Mouse (Mus musculus): ENCODE results near the gene Prpsap2. TPM values are rescaled to one million over a fixed set of nuclear protein-coding genes. Genes with fewer than 3 reads are reported as not detected.
A peak's percentile ranks its signal among the peaks of the same experiment; 100 is the strongest.

Gene Prpsap2
- polyA plus RNA-seq, 1 experiment from 2014 or later = 48.0 TPM

DNA sequence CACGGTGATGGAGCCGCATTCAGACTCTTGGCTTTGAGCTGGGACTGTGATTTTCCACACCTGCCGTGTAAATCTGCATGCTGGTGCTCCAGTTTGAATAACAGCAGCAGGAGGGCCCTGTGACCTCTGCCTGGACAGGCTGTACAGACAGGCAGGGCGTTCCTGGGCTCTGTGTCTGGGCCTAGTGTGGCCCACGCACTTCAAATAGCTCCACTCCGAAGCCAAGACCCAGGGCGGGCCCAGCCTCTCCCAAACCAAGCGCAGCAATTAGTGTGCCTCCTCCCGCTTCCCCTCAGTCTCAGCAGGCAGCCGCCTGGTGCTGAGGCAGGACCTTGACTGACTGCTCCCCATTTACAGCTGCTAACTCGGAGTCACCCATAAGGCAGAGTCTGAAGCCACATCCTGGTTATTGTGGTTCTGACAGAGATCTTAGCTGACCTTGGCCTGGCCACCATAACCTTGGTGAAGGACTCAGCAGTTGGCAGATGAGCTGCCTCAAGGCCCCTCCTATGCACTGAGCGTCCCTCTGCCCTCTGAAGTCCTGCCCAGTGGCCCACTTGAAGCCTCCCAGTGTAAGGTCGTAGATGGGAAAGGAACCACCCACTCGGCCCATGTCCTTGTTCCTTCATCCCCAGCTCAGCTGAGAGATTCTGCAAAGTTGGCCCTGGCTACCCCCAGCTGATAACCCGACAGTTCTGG lies 48.6 kb downstream of the Prpsap2 start:
- no peak overlapping the region for H3K9ac ChIP-seq
- no peaks in the 10 kb centered on the region for H3K4me1 ChIP-seq
- 45% methylated on average over 15 of the region's 15 CpGs for WGBS
- H3K4me3 ChIP-seq = no peak overlapping the region
- no peaks in the 10 kb centered on the region; the same call in 1 of the 2 replicates for H3K27me3 ChIP-seq (replicated peaks)
- no peak for ATAC-seq (ENCODE audit: low FRiP score, low read depth)
- no peak overlapping the region for H3K27ac ChIP-seq
- H3K36me3 ChIP-seq = no peaks in the 10 kb centered on the region
- no peaks in the 10 kb centered on the region for H3K9me3 ChIP-seq
- no peak overlapping the region for H3K4me2 ChIP-seq (replicated peaks)

DNA sequence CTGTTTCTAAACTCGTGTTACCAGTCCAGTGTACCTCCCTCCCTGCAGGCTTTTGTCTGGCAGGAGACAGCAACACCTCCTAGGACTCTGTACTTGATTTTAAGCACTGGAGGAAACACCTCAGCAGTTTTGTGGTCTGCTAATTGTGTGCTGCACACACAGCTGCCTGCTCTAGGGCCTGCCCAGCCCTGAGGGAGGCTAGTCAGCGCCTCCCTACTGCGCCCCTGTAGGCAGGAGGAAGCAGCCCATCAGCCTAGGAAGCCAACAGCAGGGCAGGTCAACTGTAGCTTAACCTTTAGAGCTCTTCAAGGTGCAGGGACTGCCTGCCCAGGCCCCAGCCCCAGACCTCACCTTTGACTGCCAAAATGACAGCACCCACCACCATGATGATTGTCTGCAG lies 53.0 kb downstream of the Prpsap2 start:
- no peak overlapping the region for H3K4me2 ChIP-seq (replicated peaks)
- H3K4me3 ChIP-seq = no peak overlapping the region
- 56% methylated on average over 3 of the region's 3 CpGs for WGBS
- no peaks in the 10 kb centered on the region for H3K36me3 ChIP-seq
- no peaks in the 10 kb centered on the region; the same call in 1 of the 2 replicates for H3K27me3 ChIP-seq (replicated peaks)
- H3K9ac ChIP-seq = no peak overlapping the region
- ATAC-seq (ENCODE audit: low FRiP score, low read depth) = no peak
- no peaks in the 10 kb centered on the region for H3K9me3 ChIP-seq
- H3K27ac ChIP-seq = no peak overlapping the region
- no peaks in the 10 kb centered on the region for H3K4me1 ChIP-seq

GRCm38 (mm10) chr11:61706232-61706631 lies 55.7 kb downstream of the Prpsap2 start:
- Histone ChIP-seq H3K4me3 (no peak overlapping the region), H3K27ac (no peak overlapping the region), H3K4me1 (peaks cover 8% of the 10 kb centered on the region; the same call in 1 of the 2 replicates), H3K9ac (no peak overlapping the region), H3K4me2 (replicated peaks) (no peak overlapping the region), H3K27me3 (replicated peaks) (no peaks in the 10 kb centered on the region), H3K36me3 (no peaks in the 10 kb centered on the region), H3K9me3 (no peaks in the 10 kb centered on the region)
- WGBS = 80% methylated on average over 4 of the region's 4 CpGs
- no peak for ATAC-seq (ENCODE audit: low FRiP score, low read depth)

- Histone ChIP-seq H3K4me2 (replicated peaks) (no peak overlapping the region), H3K4me1 (peaks cover 11% of the 10 kb centered on the region; the same call in 1 of the 2 replicates), H3K36me3 (no peaks in the 10 kb centered on the region), H3K27me3 (replicated peaks) (no peaks in the 10 kb centered on the region), H3K4me3 (no peak overlapping the region), H3K9ac (no peak overlapping the region), H3K9me3 (no peaks in the 10 kb centered on the region), H3K27ac (no peak overlapping the region)
- WGBS = 81% methylated on average over 2 of the region's 2 CpGs
- ATAC-seq (ENCODE audit: low FRiP score, low read depth) = no peak
Measured at GRCm38 (mm10) chr11:61705581-61705980, 56.3 kb downstream of the Prpsap2 start.

DNA sequence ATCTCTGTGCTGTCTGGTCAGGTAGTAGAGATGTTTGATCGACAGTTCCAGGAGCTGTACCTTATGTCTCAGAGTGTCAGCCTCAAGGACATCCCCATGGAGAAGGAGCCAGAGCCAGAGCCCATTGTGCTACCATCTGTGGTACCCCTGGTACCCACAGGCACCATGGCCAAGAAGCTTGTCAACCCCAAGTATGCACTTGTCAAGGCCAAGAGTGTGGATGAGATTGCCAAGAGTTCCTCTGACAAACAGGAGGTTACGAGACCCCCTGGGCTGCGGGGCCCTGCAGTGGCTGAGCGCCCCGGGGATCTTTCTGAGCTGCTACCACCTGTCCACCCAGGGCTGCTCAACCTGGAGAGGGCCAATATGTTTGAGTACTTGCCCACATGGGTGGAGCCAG lies 59.4 kb downstream of the Prpsap2 start:
- H3K9ac ChIP-seq = no peak overlapping the region
- H3K4me1 ChIP-seq = peaks cover 17% of the 10 kb centered on the region; the same call in 1 of the 2 replicates
- no peak overlapping the region for H3K4me2 ChIP-seq (replicated peaks)
- 96% methylated on average over 5 of the region's 5 CpGs for WGBS
- H3K9me3 ChIP-seq = no peaks in the 10 kb centered on the region
- H3K27ac ChIP-seq = no peak overlapping the region
- H3K27me3 ChIP-seq (replicated peaks) = no peaks in the 10 kb centered on the region
- ATAC-seq (ENCODE audit: low FRiP score, low read depth) = no peak
- H3K4me3 ChIP-seq = no peak overlapping the region
- H3K36me3 ChIP-seq = no peaks in the 10 kb centered on the region

DNA sequence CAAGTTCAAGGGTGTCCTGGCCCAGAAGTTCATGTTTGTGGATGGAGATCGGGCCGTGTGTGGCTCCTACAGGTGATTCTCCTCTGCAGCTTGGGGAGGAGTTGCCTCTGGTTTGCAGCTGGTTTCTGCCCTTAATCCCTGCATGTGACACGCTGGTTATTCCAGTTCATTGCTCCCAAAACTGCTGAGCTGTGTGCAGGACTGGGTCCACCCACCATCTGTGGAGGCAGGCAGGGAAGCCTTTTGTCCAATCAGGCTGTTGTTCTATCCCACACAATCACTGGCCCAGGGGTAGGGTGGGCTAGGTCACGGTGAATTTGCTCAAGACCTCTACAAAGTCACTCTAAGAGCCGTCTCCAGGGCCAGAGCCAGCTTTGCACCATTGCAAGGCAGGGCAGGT lies 60.2 kb downstream of the Prpsap2 start:
- Histone ChIP-seq H3K9me3 (no peaks in the 10 kb centered on the region), H3K4me3 (no peak overlapping the region), H3K4me1 (peaks cover 17% of the 10 kb centered on the region; the same call in 1 of the 2 replicates), H3K27me3 (replicated peaks) (no peaks in the 10 kb centered on the region), H3K9ac (no peak overlapping the region), H3K4me2 (replicated peaks) (no peak overlapping the region), H3K36me3 (no peaks in the 10 kb centered on the region), H3K27ac (no peak overlapping the region)
- no peak for ATAC-seq (ENCODE audit: low FRiP score, low read depth)
- 40% methylated on average over 5 of the region's 5 CpGs for WGBS

DNA sequence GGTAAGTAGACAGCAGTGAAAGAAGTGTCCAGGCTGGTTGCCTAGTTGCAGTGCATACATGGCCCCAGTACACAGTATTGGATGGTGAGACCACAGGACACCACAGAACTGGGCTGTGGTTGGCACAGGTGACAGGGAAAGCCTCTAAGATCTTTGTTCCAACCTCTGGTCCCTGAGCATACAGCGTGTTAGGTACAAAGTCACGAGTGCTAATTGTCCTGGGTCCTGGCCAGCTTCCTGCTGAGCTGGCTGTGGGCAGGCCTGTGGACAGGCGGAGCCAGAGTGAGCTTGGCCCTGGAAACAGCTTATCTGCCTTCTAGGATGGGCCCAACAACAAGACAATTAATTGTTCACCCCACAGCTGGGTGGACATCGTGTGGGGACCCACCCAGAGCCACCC lies 62.0 kb downstream of the Prpsap2 start:
- ATAC-seq (ENCODE audit: low FRiP score, low read depth) = 0 out of 2 replicates have a peak, but pooled peaks have one; percentile 9
- peaks cover 17% of the 10 kb centered on the region; the same call in 1 of the 2 replicates for H3K4me1 ChIP-seq
- no peaks in the 10 kb centered on the region for H3K36me3 ChIP-seq
- H3K27me3 ChIP-seq (replicated peaks) = no peaks in the 10 kb centered on the region
- H3K4me3 ChIP-seq = no peak overlapping the region
- 61% methylated on average over 4 of the region's 4 CpGs for WGBS
- H3K9me3 ChIP-seq = no peaks in the 10 kb centered on the region
- H3K9ac ChIP-seq = no peak overlapping the region
- no peak overlapping the region for H3K27ac ChIP-seq
- H3K4me2 ChIP-seq (replicated peaks) = no peak overlapping the region

DNA sequence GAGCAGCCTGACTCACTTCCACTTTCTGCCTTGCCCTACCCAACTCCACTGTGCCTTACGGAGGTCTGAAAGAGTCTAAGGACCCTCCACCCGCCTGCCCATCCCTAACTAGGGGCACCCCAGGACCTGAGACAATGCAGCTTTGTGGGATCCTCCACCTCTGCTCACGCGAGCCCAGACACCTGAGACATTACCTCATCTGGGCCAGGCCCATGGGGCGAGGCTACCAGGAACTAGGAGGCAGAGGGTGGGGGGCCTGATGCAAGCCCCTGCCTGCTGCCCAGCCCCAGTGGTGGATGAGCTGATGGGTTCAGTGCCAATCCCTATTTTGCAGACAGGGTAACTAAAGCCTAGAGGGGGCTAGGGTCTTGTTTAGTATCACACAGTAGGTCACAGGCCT lies 62.4 kb downstream of the Prpsap2 start:
- Histone ChIP-seq H3K27me3 (replicated peaks) (no peaks in the 10 kb centered on the region), H3K9ac (no peak overlapping the region), H3K27ac (no peak overlapping the region), H3K9me3 (no peaks in the 10 kb centered on the region), H3K4me3 (no peak overlapping the region), H3K4me1 (peaks cover 17% of the 10 kb centered on the region; the same call in 1 of the 2 replicates), H3K4me2 (replicated peaks) (no peak overlapping the region), H3K36me3 (no peaks in the 10 kb centered on the region)
- ATAC-seq (ENCODE audit: low FRiP score, low read depth) = no peak
- WGBS = 88% methylated on average over 5 of the region's 5 CpGs

DNA sequence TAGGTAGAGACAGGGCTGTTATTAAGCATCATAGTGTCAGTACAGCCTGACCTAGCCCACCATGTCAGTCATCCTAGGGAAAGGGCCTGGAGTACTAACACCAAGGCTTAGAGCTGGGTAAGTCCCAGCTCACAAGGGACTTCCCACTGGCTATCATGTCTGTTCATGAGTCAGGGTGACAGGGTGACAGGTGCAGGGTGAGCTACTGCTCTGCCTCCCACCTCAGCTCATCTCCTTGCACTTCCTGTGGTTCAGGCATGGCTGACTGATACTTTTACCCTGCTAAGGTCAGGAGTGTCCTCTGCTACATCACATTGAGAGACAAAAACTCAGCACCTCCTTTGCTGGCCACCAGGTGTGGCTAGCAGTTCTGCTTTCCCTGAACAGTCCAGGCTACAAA lies 63.0 kb downstream of the Prpsap2 start:
- Histone ChIP-seq H3K4me1 (peaks cover 17% of the 10 kb centered on the region; the same call in 1 of the 2 replicates), H3K4me2 (replicated peaks) (no peak overlapping the region), H3K27ac (no peak overlapping the region), H3K4me3 (no peak overlapping the region), H3K9ac (no peak overlapping the region), H3K36me3 (no peaks in the 10 kb centered on the region), H3K27me3 (replicated peaks) (no peaks in the 10 kb centered on the region), H3K9me3 (no peaks in the 10 kb centered on the region)
- ATAC-seq (ENCODE audit: low FRiP score, low read depth) = no peak

GRCm38 (mm10) chr11:61692996-61693395 lies 68.9 kb downstream of the Prpsap2 start:
- Histone ChIP-seq H3K9me3 (no peaks in the 10 kb centered on the region), H3K9ac (no peak overlapping the region), H3K4me2 (replicated peaks) (no peak overlapping the region), H3K4me3 (no peak overlapping the region), H3K27ac (no peak overlapping the region), H3K4me1 (no peaks in the 10 kb centered on the region), H3K36me3 (no peaks in the 10 kb centered on the region), H3K27me3 (replicated peaks) (no peaks in the 10 kb centered on the region)
- no peak for ATAC-seq (ENCODE audit: low FRiP score, low read depth)
- 90% methylated on average over 5 of the region's 5 CpGs for WGBS

DNA sequence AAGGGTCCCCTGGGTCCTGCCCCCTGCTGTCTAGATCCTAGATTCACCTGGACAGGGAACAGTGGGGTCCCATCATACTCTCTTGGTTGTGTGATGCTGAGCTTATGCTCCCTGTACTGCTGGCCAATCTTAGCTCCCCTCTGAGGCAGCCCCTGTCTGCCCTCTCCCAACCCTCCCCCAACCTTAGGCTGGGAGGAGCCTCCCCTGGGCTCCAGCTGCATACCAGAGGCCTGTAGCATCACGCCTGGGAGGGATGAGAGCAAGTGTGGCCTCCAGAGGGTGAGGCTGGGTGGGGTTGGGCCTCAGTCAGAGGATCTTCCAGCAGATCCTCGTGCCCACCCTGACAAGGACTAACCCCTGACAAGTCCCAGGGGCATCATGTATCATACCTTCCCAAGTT lies 74.3 kb downstream of the Prpsap2 start:
- ATAC-seq (ENCODE audit: low FRiP score, low read depth) = no peak
- WGBS = 50% methylated on average over 2 of the region's 2 CpGs
- H3K4me3 ChIP-seq = no peak overlapping the region
- H3K27ac ChIP-seq = no peak overlapping the region
- H3K36me3 ChIP-seq = no peaks in the 10 kb centered on the region
- H3K4me2 ChIP-seq (replicated peaks) = no peak overlapping the region
- peaks cover 42% of the 10 kb centered on the region for H3K27me3 ChIP-seq (replicated peaks)
- H3K9me3 ChIP-seq = no peaks in the 10 kb centered on the region
- peaks cover 9% of the 10 kb centered on the region; the same call in 1 of the 2 replicates for H3K4me1 ChIP-seq
- no peak overlapping the region for H3K9ac ChIP-seq

- WGBS = 41% methylated on average over 10 of the region's 10 CpGs
- H3K36me3 ChIP-seq = no peaks in the 10 kb centered on the region
- no peak overlapping the region for H3K27ac ChIP-seq
- H3K27me3 ChIP-seq (replicated peaks) = peaks cover 42% of the 10 kb centered on the region
- H3K9ac ChIP-seq = no peak overlapping the region
- ATAC-seq (ENCODE audit: low FRiP score, low read depth) = no peak
- peaks cover 9% of the 10 kb centered on the region; the same call in 1 of the 2 replicates for H3K4me1 ChIP-seq
- H3K9me3 ChIP-seq = no peaks in the 10 kb centered on the region
- no peak overlapping the region for H3K4me3 ChIP-seq
- H3K4me2 ChIP-seq (replicated peaks) = no peak overlapping the region
Measured at GRCm38 (mm10) chr11:61686906-61687453, 74.9 kb downstream of the Prpsap2 start.

DNA sequence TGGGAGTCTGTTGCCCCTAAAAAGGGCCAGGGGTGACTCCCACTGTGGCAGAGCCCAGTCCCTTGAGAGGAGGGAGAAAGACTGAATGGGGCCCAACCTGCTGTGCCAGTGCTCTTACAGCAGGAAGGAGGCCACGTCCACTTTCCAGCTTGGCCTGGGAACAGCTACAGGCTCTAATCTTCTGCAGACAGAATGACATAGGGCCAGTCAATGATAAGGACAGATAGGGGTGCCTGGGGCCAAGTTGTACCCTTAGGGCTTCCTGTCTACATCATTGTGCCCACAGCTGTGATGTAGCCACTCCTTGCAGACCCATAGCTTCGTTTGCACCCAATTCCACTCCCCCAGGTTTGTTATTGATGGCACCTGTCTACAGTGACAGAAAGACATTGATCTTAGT lies 75.7 kb downstream of the Prpsap2 start:
- H3K9me3 ChIP-seq = no peaks in the 10 kb centered on the region
- H3K4me2 ChIP-seq (replicated peaks) = no peak overlapping the region
- 65% methylated on average over 2 of the region's 2 CpGs for WGBS
- H3K27me3 ChIP-seq (replicated peaks) = peaks cover 42% of the 10 kb centered on the region
- ATAC-seq (ENCODE audit: low FRiP score, low read depth) = no peak
- no peak overlapping the region for H3K9ac ChIP-seq
- no peaks in the 10 kb centered on the region for H3K36me3 ChIP-seq
- H3K27ac ChIP-seq = no peak overlapping the region
- H3K4me1 ChIP-seq = peaks cover 9% of the 10 kb centered on the region; the same call in 1 of the 2 replicates
- no peak overlapping the region for H3K4me3 ChIP-seq
